Mouse (Mus musculus) large intestine, adult 2 months (tissue): ENCODE results near the gene Clcf1. TPM values are rescaled to one million over a fixed set of nuclear protein-coding genes. Genes with fewer than 3 reads are reported as not detected.

Source experiments
- DNase-seq: peaks from one replicate; pipeline ENCODE4 v3.0.0-alpha.2; 2012; ENCODE audit warnings: low read depth, low spot score
- WGBS: fragments of 180-500 bp; shearing (Covaris S2); methylation state at CpG from one replicate; pipeline ENCODE4 v1.1.7; 2018; 5-methylcytosine and 5-hydroxymethylcytosine counted together
- polyA plus RNA-seq: library from polyadenylated mRNA; depleted of rRNA; stranded (reverse); fragments of >200 nt; gene quantifications from 2 replicates; pipeline ENCODE4 v1.2.3, GENCODE M21; 2012

Clcf1 gene
- polyA plus RNA-seq, 1 experiment = 8.4 TPM

- WGBS = under 1% methylated on average over 47 of the region's 47 CpGs
- peak; percentile 85 for DNase-seq
These were observed 22.3 kb upstream of the Clcf1 start, which contains the start of gene Ppp1ca for GRCm38 (mm10) chr19:4191528-4192250. TSS of gene Ppp1ca (plus strand) at chr19:4192065.

GRCm38 (mm10) chr19:4192251-4192985, 21.6 kb upstream of the Clcf1 start:
- no peak for DNase-seq
- under 1% methylated on average over 52 of the region's 52 CpGs for WGBS

- 38% methylated on average over 6 of the region's 6 CpGs for WGBS
- DNase-seq = no peak
These were observed 20.9 kb upstream of the Clcf1 start for GRCm38 (mm10) chr19:4193129-4193528.

- 81% methylated on average over 8 of the region's 8 CpGs for WGBS
- DNase-seq = no peak
These were observed 19.9 kb upstream of the Clcf1 start for GRCm38 (mm10) chr19:4194021-4194724.

GRCm38 (mm10) chr19:4194776-4195650, 19.0 kb upstream of the Clcf1 start:
- no peak for DNase-seq

GRCm38 (mm10) chr19:4196048-4196447, 18.0 kb upstream of the Clcf1 start:
- no peak for DNase-seq
- 30% methylated on average over 2 of the region's 2 CpGs for WGBS

More at GRCm38 (mm10) chr19:4194776-4195650, 19.0 kb upstream of the Clcf1 start:
- 70% methylated on average over 12 of the region's 12 CpGs for WGBS

- DNase-seq = no peak
- 5% methylated on average over 5 of the region's 5 CpGs for WGBS
These were observed 17.5 kb upstream of the Clcf1 start for GRCm38 (mm10) chr19:4196548-4196947.

GRCm38 (mm10) chr19:4197180-4197579, 16.9 kb upstream of the Clcf1 start:
- DNase-seq = no peak
- WGBS = 55% methylated on average over 3 of the region's 3 CpGs

- peak; percentile 95 for DNase-seq
- WGBS = under 1% methylated on average over 34 of the region's 34 CpGs
These were observed 12.6 kb upstream of the Clcf1 start, which contains the start of gene Rad9a for GRCm38 (mm10) chr19:4201291-4201909. TSS of gene Rad9a (minus strand) at chr19:4201662.

GRCm38 (mm10) chr19:4202149-4202548, 11.9 kb upstream of the Clcf1 start:
- DNase-seq = no peak
- WGBS = 28% methylated on average over 7 of the region's 7 CpGs

- 38% methylated on average over 3 of the region's 3 CpGs for WGBS
- DNase-seq = no peak
These were observed 10.9 kb upstream of the Clcf1 start for GRCm38 (mm10) chr19:4203148-4203547.

GRCm38 (mm10) chr19:4203604-4204326, 10.3 kb upstream of the Clcf1 start:
- 71% methylated on average over 13 of the region's 13 CpGs for WGBS
- no peak for DNase-seq

- WGBS = 51% methylated on average over 4 of the region's 4 CpGs
- DNase-seq = no peak
These were observed 9.1 kb upstream of the Clcf1 start for GRCm38 (mm10) chr19:4204889-4205288.

- WGBS = 6% methylated on average over 2 of the region's 2 CpGs
- no peak for DNase-seq
These were observed 7.1 kb upstream of the Clcf1 start for GRCm38 (mm10) chr19:4206971-4207370.

- no peak for DNase-seq
- 79% methylated on average over 5 of the region's 5 CpGs for WGBS
These were observed 5.5 kb upstream of the Clcf1 start for GRCm38 (mm10) chr19:4208563-4208962.

- 81% methylated on average over 4 of the region's 4 CpGs for WGBS
- no peak for DNase-seq
These were observed 2.0 kb upstream of the Clcf1 start for GRCm38 (mm10) chr19:4211891-4212588.

GRCm38 (mm10) chr19:4213524-4213974, 489 bp upstream of the Clcf1 start:
- no peak for DNase-seq
- WGBS = 17% methylated on average over 9 of the region's 9 CpGs
